Mouse (Mus musculus) liver, embryonic 14.5 days (tissue): ENCODE data around the gene Wt1. TPM values are rescaled to one million over a fixed set of nuclear protein-coding genes. Genes with fewer than 3 reads are reported as not detected.
A peak's percentile ranks its signal among the peaks of the same experiment; 100 is the strongest.

Experiments
- ATAC-seq: fragments of 200-750 bp; cut with Nextera tagmentation; 2 replicates; pipeline ENCODE4 v1.8.0; 2017; ENCODE audit warnings: moderate number of reproducible peaks, mild to moderate bottlenecking, moderate library complexity; ENCODE audit not compliant: insufficient read depth
- DNase-seq, 3 experiments: peaks; one replicate each; pipeline ENCODE4 v3.0.0-alpha.2; 2012 to 2013; ENCODE audit warnings: low read depth in 3 of 3, low spot score in 3 of 3
- H3K27ac ChIP-seq: fragments of 300-500 bp; sonication (generic); 2 replicates; pipeline ENCODE4 v1.5.1; 2014; ENCODE audit warnings: moderate library complexity, mild to moderate bottlenecking, control low read depth, inconsistent platforms
- H3K27me3 ChIP-seq: fragments of 300-500 bp; sonication (generic); 2 replicates; pipeline ENCODE4 v1.6.1; 2014; ENCODE audit warnings: mild to moderate bottlenecking, low read length, moderate library complexity; ENCODE audit not compliant: control insufficient read depth, insufficient read depth
- H3K36me3 ChIP-seq: fragments of 300-500 bp; sonication (generic); replicated peaks from 2 replicates; pipeline ENCODE4 v1.6.1; 2014; ENCODE audit warnings: low read depth; ENCODE audit not compliant: control insufficient read depth, insufficient read depth
- H3K4me1 ChIP-seq, 2 experiments: fragments of 200-500 bp in 1 of 2; fragments of 300-500 bp in 1 of 2; sonication (generic) in 1 of 2; replicated peaks; 2 replicates each; pipeline ENCODE4 v1.6.1; 2012 to 2014; ENCODE audit warnings: antibody characterized with exemption in 1 of 2, inconsistent platforms in 1 of 2, low read length in 1 of 2; ENCODE audit not compliant: control insufficient read depth in 2 of 2, insufficient read depth in 2 of 2
- H3K4me2 ChIP-seq: fragments of 300-500 bp; sonication (generic); 2 replicates; pipeline ENCODE4 v1.6.1; 2014; ENCODE audit warnings: low read depth, mild to moderate bottlenecking, control low read depth, moderate library complexity
- H3K4me3 ChIP-seq, 2 experiments: fragments of 200-500 bp in 1 of 2; fragments of 300-500 bp in 1 of 2; sonication (generic) in 1 of 2; 2 replicates each; pipeline ENCODE4 v1.5.1; 2012 to 2014; ENCODE audit warnings: low read depth in 2 of 2, low read length in 2 of 2, mild to moderate bottlenecking in 2 of 2, control low read depth in 1 of 2, inconsistent platforms in 1 of 2, moderate library complexity in 1 of 2; ENCODE audit not compliant: insufficient read depth in 1 of 2
- H3K9ac ChIP-seq: fragments of 300-500 bp; sonication (generic); replicated peaks from 2 replicates; pipeline ENCODE4 v1.6.1; 2014; ENCODE audit warnings: mild to moderate bottlenecking, control low read depth, moderate library complexity
- H3K9me3 ChIP-seq: fragments of 300-500 bp; sonication (generic); 2 replicates; pipeline ENCODE4 v1.6.1; 2016; ENCODE audit warnings: low read length, mixed read lengths; ENCODE audit not compliant: control insufficient read depth
- CTCF ChIP-seq: IDR thresholded peaks from 2 replicates; pipeline ENCODE4 v1.5.1; 2016; ENCODE audit warnings: antibody characterized with exemption, low read depth, control low read depth
- EP300 ChIP-seq: IDR thresholded peaks from 2 replicates; pipeline ENCODE4 v1.6.1; 2016; ENCODE audit warnings: antibody characterized with exemption, low read depth
- WGBS: fragments of 180-500 bp; shearing (Covaris S2); extraction: QIAGEN DNeasy Blood & Tissue Kit; methylation state at CpG from one replicate; pipeline ENCODE4 v1.1.7; 2014; ENCODE audit not compliant: insufficient replicate concordance; 5-methylcytosine and 5-hydroxymethylcytosine counted together
- polyA plus RNA-seq, 2 experiments: library from polyadenylated mRNA; depleted of rRNA in 1 of 2; stranded (reverse) in 1 of 2; unstranded in 1 of 2; fragments of >200 nt; fragmentation: Nextera tagmentation in 1 of 2; extraction: Ambion mirVana in 1 of 2; gene quantifications; 2 replicates each; pipeline versions ENCODE4 v1.2.1 to v1.2.3; 2012 to 2014

The Wt1 gene
- polyA plus RNA-seq, 2 experiments = 0.77 to 0.96 TPM

DNA sequence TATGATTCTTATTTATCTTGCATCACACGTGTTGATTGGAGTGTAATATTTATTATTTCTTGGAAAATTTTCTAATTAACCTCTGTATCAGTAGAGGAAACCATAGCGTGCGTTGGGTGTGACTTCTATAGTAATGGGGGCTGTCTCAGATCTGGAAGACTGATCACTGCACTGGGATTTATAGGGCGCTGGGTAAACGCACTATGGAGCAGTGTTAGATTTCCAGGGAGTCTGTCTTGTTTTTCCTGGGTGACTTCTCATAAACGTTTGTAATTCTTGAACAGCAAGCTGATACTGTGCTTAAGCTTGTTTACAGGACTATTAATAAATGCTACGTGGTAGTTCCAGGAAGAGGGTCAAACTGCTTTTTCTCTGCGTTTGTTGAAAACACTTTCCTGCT is 8.7 kb upstream of the Wt1 start:
- no peak overlapping the region for H3K9ac ChIP-seq
- H3K27ac ChIP-seq = no peak overlapping the region
- H3K27me3 ChIP-seq = peaks cover 18% of the 10 kb centered on the region
- no peaks in the 10 kb centered on the region for H3K9me3 ChIP-seq
- no peaks in the 10 kb centered on the region; a peak in 1 of 4 replicates for H3K4me1 ChIP-seq
- H3K4me3 ChIP-seq = no peak overlapping the region
- no peak for DNase-seq
- no peaks in the 10 kb centered on the region for H3K36me3 ChIP-seq
- H3K4me2 ChIP-seq = no peak overlapping the region
- TF ChIP-seq CTCF (no peak), EP300 (no peak)
- WGBS = 48% methylated on average over 8 of the region's 8 CpGs
- ATAC-seq = no peak

DNA sequence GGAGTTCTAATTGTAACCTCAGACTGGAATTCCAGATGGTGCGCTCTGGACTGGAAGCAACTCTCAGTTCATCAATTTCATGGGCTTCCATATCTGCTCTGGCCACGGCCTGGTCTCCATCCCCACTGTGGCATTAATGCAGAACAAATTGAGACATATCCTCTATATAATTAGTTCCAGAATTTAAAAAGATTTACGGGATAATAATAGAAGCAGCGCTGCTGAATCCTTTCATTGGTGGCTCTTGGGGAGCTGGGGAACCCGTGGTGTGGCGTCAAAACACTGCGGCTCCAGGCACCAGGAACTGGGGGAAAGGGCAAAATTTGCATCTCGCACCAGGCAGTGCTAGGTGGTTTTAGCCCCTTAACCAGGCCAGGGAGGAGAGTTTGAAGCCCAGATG is 4.1 kb upstream of the Wt1 start:
- Histone ChIP-seq H3K4me2 (no peak overlapping the region), H3K9me3 (no peaks in the 10 kb centered on the region), H3K4me1 (no peaks in the 10 kb centered on the region), H3K27me3 (peaks cover 64% of the 10 kb centered on the region), H3K27ac (no peak overlapping the region), H3K36me3 (no peaks in the 10 kb centered on the region), H3K9ac (no peak overlapping the region), H3K4me3 (no peak overlapping the region)
- TF ChIP-seq EP300 (no peak), CTCF (no peak)
- DNase-seq = no peak
- no peak for ATAC-seq
- WGBS = 6% methylated on average over 8 of the region's 8 CpGs

DNA sequence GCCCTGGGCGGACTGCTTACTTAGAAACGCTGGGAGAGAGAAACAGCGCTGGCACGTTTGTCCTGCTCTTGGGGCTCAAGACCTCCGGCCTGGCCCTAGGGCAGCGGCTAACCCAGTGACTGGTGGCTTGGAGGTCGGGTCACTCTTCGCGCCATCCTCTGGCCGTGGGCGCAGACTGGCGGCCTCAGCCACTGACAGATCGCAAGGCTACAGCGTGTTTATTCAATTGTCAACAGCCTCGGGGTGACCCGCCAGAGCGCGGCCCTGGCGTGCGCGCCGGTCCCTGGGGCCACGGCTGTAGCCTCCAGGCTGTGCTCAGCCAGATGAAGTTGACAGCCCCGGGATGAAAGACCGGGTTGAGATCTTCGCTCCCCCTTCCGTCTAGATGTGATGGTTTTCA is 3.4 kb upstream of the Wt1 start:
- no peak overlapping the region for H3K9ac ChIP-seq
- H3K27me3 ChIP-seq = peaks cover 70% of the 10 kb centered on the region
- H3K4me3 ChIP-seq = no peak overlapping the region
- H3K27ac ChIP-seq = no peak overlapping the region
- ATAC-seq = no peak
- H3K36me3 ChIP-seq = no peaks in the 10 kb centered on the region
- H3K4me1 ChIP-seq = no peaks in the 10 kb centered on the region
- no peak for DNase-seq
- TF ChIP-seq CTCF (no peak), EP300 (no peak)
- WGBS = 2% methylated on average over 27 of the region's 27 CpGs
- no peaks in the 10 kb centered on the region for H3K9me3 ChIP-seq
- H3K4me2 ChIP-seq = peak overlapping the region; percentile 31; the same call in 1 of the 2 replicates

DNA sequence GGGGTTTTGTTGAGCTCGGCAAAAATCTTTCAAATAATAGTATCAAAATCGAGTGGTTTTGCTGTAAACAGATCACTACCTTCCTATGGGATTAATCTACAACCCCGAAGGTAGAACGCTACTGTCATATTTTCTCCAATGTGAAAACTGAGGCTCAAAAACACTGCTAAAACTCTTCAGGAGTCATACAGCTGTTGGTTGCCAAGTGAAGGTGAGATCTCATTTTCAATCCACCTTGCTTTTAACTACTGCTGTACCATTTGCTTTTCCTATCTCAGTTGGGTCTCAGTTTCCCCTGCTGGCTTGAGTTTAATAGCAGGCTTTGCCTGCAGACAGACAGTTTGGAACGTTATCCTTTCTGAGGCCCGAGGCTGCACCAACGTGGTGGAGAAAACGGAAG is 2.9 kb upstream of the Wt1 start:
- no peaks in the 10 kb centered on the region for H3K9me3 ChIP-seq
- no peak for ATAC-seq
- peaks cover 76% of the 10 kb centered on the region for H3K27me3 ChIP-seq
- TF ChIP-seq EP300 (no peak), CTCF (no peak)
- H3K4me2 ChIP-seq = no peak overlapping the region
- H3K4me3 ChIP-seq = no peak overlapping the region
- no peaks in the 10 kb centered on the region for H3K4me1 ChIP-seq
- WGBS = 3% methylated on average over 8 of the region's 8 CpGs
- no peak for DNase-seq
- H3K36me3 ChIP-seq = no peaks in the 10 kb centered on the region
- no peak overlapping the region for H3K27ac ChIP-seq
- H3K9ac ChIP-seq = no peak overlapping the region

DNA sequence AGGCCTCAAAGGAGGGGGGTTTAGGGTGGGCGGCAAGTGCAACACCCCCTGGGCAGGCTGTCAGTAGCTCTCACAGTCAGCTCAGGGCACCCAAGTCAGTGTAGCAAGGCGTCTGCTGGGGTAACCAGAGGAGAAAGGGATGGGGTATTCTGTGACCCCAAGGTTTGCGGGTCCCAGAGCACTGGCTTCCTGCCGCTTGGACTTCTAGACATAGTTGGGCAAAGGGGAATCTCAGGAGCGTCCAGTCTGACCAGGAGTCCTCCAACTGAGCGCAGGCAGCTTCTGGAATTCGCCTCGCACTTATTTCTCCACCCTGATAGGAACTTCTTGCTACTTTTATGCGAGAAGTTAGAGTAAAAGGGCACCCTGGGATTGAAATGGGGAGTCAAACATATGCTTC is 2.4 kb upstream of the Wt1 start:
- no peak overlapping the region for H3K4me2 ChIP-seq
- no peaks in the 10 kb centered on the region for H3K9me3 ChIP-seq
- peaks cover 80% of the 10 kb centered on the region for H3K27me3 ChIP-seq
- no peak overlapping the region for H3K9ac ChIP-seq
- no peak for DNase-seq
- no peaks in the 10 kb centered on the region for H3K4me1 ChIP-seq
- no peak for ATAC-seq
- H3K27ac ChIP-seq = no peak overlapping the region
- WGBS = 2% methylated on average over 9 of the region's 9 CpGs
- H3K36me3 ChIP-seq = no peaks in the 10 kb centered on the region
- H3K4me3 ChIP-seq = no peak overlapping the region
- no peak for TF ChIP-seq EP300
- no peak for TF ChIP-seq CTCF
